Comparison of ENCODE assay signal across 8 mouse cellular contexts in genomic region chr10:80051618-80052373, GRCm38 (mm10). TPM values are rescaled to one million over a fixed set of nuclear protein-coding genes. Genes with fewer than 3 reads are reported as not detected.
DNase-seq lines count a peak whose midpoint lies in the region; ATAC-seq and TF ChIP-seq lines count a peak whose summit lies in the region.

No protein-coding gene starts in this region.

- TF ChIP-seq CTCF in liver, postnatal 0 days (IDR thresholded peaks at IDR 0.05; ENCODE audit: low read depth) = no peak

- H3K9me3 ChIP-seq in intestine, embryonic 15.5 days = no peaks in the 10 kb centered on the region
- no peaks in the 10 kb centered on the region for H3K9me3 ChIP-seq in liver, postnatal 0 days (ENCODE audit: low read length)

- DNase-seq in retina, adult 2 months (ENCODE audit: low read depth, low spot score) = peak; percentile 84
- no peak for DNase-seq in retina, embryonic 14.5 days (ENCODE audit: low spot score)
- peak; percentile 66 for DNase-seq in gastrocnemius, adult 18-20 months (ENCODE audit: low spot score)
- peak; percentile 77 for DNase-seq in liver, postnatal 0 days
- DNase-seq in skeletal muscle tissue, adult 2 months (ENCODE audit: low read depth, low spot score) = peak; percentile 74
- no peak for DNase-seq in ovary, postnatal 10 days (ENCODE audit: low spot score)
- no peak for DNase-seq in cerebellum, postnatal 36 days

- H3K4me1 ChIP-seq in intestine, embryonic 15.5 days (replicated peaks) = peaks cover 47% of the 10 kb centered on the region
- peaks cover 51% of the 10 kb centered on the region for H3K4me1 ChIP-seq in liver, postnatal 0 days (ENCODE audit: insufficient read depth)

- peaks cover 6% of the 10 kb centered on the region; the same call in 1 of the 2 replicates for H3K36me3 ChIP-seq in intestine, embryonic 15.5 days
- peaks cover 13% of the 10 kb centered on the region for H3K36me3 ChIP-seq in liver, postnatal 0 days (replicated peaks; ENCODE audit: insufficient read depth, low read length)

- peak overlapping the region; percentile 82 for H3K27ac ChIP-seq in intestine, embryonic 15.5 days
- H3K27ac ChIP-seq in liver, postnatal 0 days (ENCODE audit: low read depth) = peak overlapping the region; percentile 93

- H3K4me3 ChIP-seq in intestine, embryonic 15.5 days (replicated peaks) = no peak overlapping the region
- no peak overlapping the region for H3K4me3 ChIP-seq in liver, postnatal 0 days (ENCODE audit: low read depth, low read length)

- H3K27me3 ChIP-seq in intestine, embryonic 15.5 days (replicated peaks) = no peaks in the 10 kb centered on the region
- H3K27me3 ChIP-seq in liver, postnatal 0 days (ENCODE audit: insufficient read depth, low read length) = no peaks in the 10 kb centered on the region

- WGBS in intestine, embryonic 15.5 days = 27% methylated on average over 13 of the region's 14 CpGs
- WGBS in liver, postnatal 0 days (ENCODE audit: insufficient replicate concordance) = 29% methylated on average over 12 of the region's 14 CpGs

- H3K9ac ChIP-seq in intestine, embryonic 15.5 days = 0 out of 2 replicates have a peak overlapping the region, but pooled peaks have one; percentile 17
- peak overlapping the region; percentile 8 for H3K9ac ChIP-seq in liver, postnatal 0 days (replicated peaks)

- H3K4me2 ChIP-seq in intestine, embryonic 15.5 days (replicated peaks) = peak overlapping the region; percentile 6; the same call in 1 of the 2 replicates
- peak overlapping the region; percentile 58 for H3K4me2 ChIP-seq in liver, postnatal 0 days (ENCODE audit: low read depth, low read length)

- TF ChIP-seq EP300 in liver, postnatal 0 days (IDR thresholded peaks at IDR 0.05; ENCODE audit: low read depth) = no peak

- ATAC-seq in intestine, embryonic 15.5 days = peak; percentile 19
- peak; percentile 25; the same call in 1 of the 2 replicates for ATAC-seq in liver, postnatal 0 days

RNA-seq across cellular contexts. Expression of gene Gpx4, which starts 4.8 kb away (rescaled TPM):
- 100 to 1,000 TPM; 631 to 739 TPM for total RNA-seq in gastrocnemius, adult 18-20 months (2021)
- 712 and 771 TPM in 2 replicates for polyA plus RNA-seq in intestine, embryonic 15.5 days (2015; fragmentation: Nextera tagmentation; extraction: Ambion mirVana)
- 537 and 560 TPM in 2 replicates for polyA plus RNA-seq in liver, postnatal 0 days (2015; fragmentation: Nextera tagmentation; extraction: Ambion mirVana)

RNA-seq across cellular contexts. Expression of gene Polr2e, which starts 12.2 kb away (rescaled TPM):
- total RNA-seq in gastrocnemius, adult 18-20 months (2021) = 10 to 100 TPM; 44.3 to 46.2 TPM
- polyA plus RNA-seq in intestine, embryonic 15.5 days (2015; fragmentation: Nextera tagmentation; extraction: Ambion mirVana) = 206 and 218 TPM in 2 replicates
- polyA plus RNA-seq in liver, postnatal 0 days (2015; fragmentation: Nextera tagmentation; extraction: Ambion mirVana) = 57.0 and 58.3 TPM in 2 replicates

RNA-seq across cellular contexts. Expression of gene Arhgap45, which starts 35.3 kb away (rescaled TPM):
- 1 to 10 TPM in 1 of 2 experiments, under 1 TPM in 1; 0.75 to 1.3 TPM for total RNA-seq in gastrocnemius, adult 18-20 months (2021)
- 6.3 and 6.5 TPM in 2 replicates for polyA plus RNA-seq in intestine, embryonic 15.5 days (2015; fragmentation: Nextera tagmentation; extraction: Ambion mirVana)
- 12.1 and 14.2 TPM in 2 replicates for polyA plus RNA-seq in liver, postnatal 0 days (2015; fragmentation: Nextera tagmentation; extraction: Ambion mirVana)

RNA-seq across cellular contexts. Expression of gene Sbno2, which starts 53.6 kb away (rescaled TPM):
- 1 to 10 TPM; 5.4 to 5.9 TPM for total RNA-seq in gastrocnemius, adult 18-20 months (2021)
- polyA plus RNA-seq in intestine, embryonic 15.5 days (2015; fragmentation: Nextera tagmentation; extraction: Ambion mirVana) = 12.8 and 14.0 TPM in 2 replicates
- polyA plus RNA-seq in liver, postnatal 0 days (2015; fragmentation: Nextera tagmentation; extraction: Ambion mirVana) = 7.4 and 8.7 TPM in 2 replicates

RNA-seq across cellular contexts. Expression of gene Abca7, which starts 55.5 kb away (rescaled TPM):
- total RNA-seq in gastrocnemius, adult 18-20 months (2021) = 1 to 10 TPM; 6.6 to 7.6 TPM
- 3.0 and 3.7 TPM in 2 replicates for polyA plus RNA-seq in intestine, embryonic 15.5 days (2015; fragmentation: Nextera tagmentation; extraction: Ambion mirVana)
- polyA plus RNA-seq in liver, postnatal 0 days (2015; fragmentation: Nextera tagmentation; extraction: Ambion mirVana) = 2.5 and 3.1 TPM in 2 replicates

Comparison
In these comparisons a context has a peak if more than half of its experiments do, and no peak if none do; other contexts are left out.
1. DNase-seq: peak in retina, adult 2 months (single experiment), gastrocnemius, adult 18-20 months (single experiment), liver, postnatal 0 days (single experiment) and skeletal muscle tissue, adult 2 months (single experiment); none in retina, embryonic 14.5 days (single experiment), ovary, postnatal 10 days (single experiment) and cerebellum, postnatal 36 days (0 of 2).